Mouse (Mus musculus) urinary bladder, adult 18-20 months (tissue): ENCODE measurements around the gene Ksr2.

Experiments
- DNase-seq, 2 experiments: peaks; one replicate each; pipeline ENCODE4 v3.0.0; 2022; ENCODE audit warnings: low spot score in 2 of 2, mixed read lengths in 2 of 2

Gene Ksr2

DNA sequence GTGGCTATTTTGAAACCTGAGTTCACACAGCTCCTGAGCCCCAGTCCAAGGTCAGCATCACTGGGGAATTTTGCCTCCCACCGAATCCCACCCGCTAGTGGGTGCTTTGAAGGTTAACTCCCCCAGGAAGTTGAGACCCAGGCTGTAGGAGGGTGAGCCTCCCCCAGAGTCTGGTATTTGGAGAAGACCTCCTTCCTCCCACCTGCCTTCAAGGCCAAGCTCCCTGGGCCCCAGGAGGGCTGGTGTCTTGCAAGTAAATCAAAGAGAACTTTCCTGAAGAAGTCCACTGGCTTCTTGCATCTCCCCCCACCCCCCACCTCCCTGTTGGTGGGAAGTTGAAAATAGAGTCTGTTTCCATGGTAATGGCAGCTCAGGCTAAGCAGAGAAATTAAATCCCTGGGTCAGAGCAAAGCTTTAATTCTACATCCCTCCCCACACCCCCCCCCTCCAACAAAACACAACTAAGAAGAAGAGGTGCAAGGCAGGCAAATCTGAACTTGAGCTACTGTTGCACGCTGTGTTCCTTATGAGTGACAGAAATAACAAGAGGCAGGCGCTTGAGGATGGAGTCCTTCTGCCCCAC lies 274.1 kb downstream of the Ksr2 start:
- no peak for DNase-seq

DNA sequence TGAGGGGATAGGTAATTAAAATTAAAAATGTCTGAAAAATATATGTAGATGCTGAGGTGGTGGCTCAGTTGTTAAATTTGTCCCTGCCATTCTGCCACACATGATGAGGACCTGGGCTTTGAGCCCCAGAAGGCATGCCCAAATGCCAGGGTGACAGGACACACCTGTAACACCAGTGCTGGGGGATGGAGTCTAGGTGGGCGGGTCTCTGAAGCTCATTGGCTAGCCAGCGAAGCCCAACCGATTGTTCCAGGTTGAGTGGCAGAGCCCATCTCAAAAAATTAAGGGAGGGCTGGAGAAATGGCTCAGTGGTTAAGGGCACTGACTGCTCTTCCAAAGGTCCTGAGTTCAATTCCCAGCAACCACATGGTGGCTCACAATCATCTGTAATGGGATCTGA lies 274.9 kb downstream of the Ksr2 start:
- no peak for DNase-seq

DNA sequence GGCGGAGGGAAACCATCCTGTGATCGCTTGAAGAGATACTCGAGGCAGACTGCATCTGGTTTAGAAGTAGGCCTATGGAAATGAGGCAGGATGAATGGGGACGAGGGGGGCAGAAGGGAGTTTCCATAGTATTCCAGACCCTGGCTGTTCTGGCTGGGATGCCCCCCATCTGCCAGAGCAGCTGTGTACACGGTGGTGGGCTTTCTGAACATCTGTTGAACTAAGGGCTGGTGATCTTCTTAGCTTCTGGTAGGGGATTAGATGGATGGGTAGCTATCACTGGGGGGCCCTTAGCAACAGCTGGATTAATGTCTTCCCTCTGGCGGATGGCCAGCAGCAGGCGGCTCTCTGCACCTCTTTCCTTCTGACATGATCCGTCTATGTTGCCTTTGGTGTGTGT lies 276.0 kb downstream of the Ksr2 start:
- DNase-seq, result no peak

DNA sequence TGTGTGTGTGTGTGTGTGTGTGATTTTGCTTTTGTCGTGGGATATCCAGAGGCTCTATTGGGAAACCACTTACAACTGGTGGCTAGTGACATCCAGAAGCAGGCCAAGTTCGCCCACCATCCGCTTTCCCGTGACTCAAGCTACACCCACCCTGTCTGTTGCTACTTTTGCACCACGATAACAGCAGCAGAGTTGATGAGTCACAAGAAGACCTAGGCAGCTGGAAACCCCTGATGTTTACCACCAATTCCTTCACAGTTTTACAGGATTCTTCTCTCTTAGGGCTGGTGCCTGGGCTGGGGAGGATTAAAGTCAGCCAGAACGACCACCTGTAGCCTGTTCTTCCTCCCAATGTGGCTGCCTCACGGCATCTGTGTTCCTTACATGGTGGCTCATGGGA lies 277.5 kb downstream of the Ksr2 start:
- DNase-seq, result no peak

DNA sequence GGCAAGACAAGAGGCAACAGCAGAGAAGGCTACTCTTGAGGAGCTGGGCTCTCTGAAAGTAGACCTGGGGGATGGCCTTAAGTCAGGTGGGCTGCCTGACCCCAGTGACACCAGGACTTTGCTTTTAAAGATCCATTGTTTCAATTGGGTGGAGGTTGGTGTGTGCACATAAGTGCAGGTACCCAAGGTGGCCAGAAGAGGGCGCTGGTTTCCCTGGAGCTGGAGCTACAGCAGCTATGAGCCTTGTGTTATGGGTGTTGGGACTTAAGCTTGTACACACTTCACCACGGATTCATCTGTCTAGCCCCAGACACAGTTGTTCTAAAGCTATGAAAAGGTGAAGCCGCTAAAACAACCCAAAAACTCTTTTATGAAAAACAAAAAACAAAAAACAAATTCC lies 279.8 kb downstream of the Ksr2 start:
- DNase-seq, result no peak

DNA sequence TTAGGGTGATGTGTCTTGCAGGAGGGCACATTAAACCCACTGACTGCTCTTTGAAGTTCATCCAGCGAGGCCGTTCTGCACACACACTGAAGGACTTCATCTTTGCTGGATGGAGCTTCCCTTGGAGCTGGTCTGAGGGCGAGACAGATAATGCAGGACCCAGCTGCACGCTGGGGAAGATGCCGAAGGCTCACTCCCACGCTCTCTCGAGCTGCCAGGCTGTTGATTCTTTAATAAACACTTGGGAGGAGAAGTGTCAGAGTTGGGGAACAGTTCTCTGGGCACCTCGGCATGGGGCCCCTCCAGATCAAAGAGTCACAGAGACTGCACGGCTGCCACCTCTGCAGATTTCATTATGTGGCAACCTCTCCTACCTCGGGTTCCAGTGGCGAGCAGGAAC lies 280.8 kb downstream of the Ksr2 start:
- DNase-seq, result no peak

DNA sequence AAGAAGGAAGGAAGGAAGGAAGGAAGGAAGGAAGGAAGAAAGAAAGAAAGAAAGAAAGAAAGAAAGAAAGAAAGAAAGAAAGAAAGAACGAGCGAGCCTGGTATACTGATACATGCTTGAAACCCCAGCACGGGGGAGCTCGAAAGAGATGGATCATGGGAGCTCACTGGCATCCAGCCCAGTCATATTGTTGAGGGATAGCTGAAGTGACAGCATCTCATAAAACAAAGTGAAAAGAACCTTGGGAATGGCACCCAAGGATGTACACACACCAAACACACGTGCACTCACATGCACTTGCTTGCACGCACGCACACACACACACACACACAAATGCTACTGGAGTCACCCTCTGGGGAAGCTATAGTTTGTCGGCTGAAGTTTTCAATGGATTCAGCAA lies 282.6 kb downstream of the Ksr2 start:
- no peak for DNase-seq

DNA sequence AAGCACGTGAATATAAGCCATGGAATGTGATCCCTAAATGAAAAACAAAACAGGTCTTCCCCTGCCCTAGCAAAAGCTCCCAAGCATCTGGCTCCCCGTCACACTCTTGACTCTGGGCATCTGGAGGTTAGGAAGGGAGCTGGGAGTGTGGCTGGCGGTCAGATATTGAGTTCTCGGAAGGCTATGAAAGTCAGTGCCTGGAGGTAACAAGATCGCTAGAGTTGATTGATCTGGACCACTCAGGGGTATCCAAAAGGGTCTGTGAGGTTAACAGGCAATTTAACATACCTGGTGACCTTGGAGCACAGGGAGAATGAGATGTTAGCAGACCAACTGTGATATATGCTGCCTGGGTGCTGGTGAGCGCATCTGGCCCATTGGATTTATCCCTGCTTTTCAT lies 283.8 kb downstream of the Ksr2 start:
- no peak for DNase-seq

DNA sequence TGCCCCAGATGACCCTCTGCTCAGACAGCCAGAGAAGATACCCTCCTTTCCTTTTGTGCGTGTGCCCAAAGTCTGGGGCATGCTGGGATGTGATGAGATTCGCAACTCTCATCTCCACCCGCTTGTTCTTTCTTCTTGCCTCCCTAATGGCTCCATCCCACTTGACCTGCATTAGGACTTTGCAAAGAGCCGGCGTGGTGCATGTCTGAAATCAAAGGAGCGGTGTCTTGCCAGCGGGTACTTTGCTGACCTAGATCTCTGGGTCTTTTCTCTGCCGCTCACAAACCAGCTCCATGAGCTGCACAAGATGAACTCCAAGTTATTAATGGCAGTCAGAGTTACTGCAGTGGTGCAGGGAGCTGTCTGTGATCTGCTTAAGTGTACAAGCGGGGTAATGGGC lies 290.6 kb downstream of the Ksr2 start:
- DNase-seq, result no peak

DNA sequence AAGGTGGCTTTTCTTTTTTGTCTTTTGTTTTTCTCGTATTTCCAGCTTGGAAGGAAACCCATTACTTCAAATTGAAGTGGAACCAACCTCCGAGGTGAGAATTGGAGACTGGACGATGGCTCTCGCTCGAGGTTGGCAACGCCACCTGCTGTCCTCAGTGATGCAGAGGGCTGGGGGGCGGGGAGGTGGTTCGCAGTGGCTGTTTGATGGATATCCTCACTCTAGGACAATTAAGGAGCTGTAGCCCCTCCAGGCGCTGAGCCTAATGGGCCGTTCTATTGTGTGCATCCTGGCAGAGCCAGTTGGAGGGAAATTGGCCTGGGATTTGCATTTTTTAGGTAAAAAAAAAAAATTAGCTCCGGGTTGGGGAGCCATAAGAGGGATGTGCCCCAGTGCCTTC lies 292.8 kb downstream of the Ksr2 start:
- DNase-seq, result no peak

DNA sequence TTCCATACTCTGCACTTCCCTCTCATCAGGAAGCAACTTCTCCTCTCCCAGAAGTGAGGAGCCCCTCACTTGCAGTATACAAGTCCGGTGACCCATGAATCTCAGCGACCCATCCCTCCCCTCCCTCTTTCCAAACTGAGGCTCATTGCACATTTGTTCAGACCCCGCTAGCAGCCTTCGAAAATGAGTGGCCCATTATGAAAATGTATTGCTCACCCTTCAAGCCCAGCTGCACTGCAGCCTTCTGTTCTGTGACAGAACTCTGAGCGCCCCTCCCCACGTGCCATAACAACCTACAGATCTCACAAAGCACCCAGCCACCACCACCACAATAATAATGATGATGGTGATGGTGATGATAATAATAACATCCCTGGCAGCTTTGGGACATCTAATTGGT lies 295.5 kb downstream of the Ksr2 start:
- DNase-seq, result no peak

DNA sequence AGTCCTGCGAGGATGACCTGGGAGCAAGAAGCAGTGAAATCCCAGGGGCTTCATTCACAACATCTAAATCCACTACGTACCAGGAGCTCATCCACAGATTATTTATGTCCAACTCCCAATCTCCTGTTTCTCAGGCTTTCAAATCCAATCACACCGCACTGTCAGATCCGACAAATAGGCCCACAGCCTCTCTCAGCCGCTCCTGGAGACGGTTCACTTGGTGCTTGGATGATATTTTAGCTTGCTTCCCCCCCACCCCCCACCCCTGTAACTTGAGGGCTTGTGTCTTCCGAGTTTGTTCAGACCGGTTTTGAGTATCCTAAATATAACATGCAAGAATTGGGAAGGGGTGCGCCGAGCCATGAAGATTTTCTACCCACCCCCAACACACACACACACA lies 297.8 kb downstream of the Ksr2 start:
- DNase-seq, result no peak

DNA sequence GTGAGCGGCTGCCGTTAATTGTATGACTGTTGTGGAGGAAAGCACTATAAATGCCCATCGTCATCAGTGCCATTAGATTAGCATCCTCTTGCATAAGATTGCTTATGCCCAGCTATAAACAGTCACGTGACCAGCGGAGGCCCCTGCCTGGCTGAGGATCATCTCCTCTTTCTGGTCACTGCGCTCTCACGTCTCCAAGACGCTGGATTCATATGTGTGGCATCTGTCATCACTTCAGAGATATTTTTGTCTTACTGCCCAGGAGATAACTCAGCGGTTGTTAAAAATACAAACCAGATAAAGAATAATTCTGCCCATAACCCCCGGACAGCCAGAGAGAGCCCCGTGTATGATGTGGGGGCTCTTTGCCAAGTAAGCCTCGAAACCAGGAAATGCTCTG lies 298.4 kb downstream of the Ksr2 start:
- no peak for DNase-seq

DNA sequence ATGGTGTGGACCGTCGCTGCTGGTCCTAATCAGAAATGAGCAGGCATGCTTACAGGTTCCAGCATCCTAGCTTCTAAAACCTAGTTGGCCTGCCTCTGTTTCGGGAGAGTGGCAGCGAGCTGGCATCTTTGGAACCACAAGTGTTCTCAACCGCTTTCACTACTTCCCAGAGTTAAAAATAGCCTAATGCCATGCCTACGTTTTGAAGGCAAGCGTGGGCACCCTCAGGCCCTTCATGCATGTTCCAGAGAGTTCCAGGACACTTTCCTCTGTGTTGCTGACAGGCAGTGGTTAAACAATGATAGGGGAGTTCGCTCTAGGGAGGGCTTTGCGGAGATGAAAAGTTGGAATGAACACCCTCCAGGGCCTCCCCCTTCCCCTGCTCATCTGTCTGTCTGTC lies 303.3 kb downstream of the Ksr2 start:
- DNase-seq, result no peak

DNA sequence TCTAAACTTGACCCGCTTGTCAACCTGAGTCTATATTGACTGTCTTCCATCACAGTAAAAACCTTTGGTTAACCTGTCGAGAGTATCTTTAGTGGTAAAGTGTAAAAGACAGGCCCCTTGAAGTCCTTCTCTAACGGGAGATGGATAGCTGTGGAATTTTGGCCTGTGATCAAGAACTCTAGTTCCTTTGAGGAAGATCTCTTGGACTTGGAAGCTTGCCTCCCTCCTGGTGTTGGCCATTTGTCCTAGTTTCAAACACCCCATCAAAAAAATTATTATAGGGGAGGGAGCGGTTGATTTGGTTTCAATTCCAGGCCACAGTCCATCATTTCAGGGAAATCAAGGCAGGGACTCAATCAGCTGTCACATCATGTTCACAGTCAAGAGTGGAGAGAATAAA lies 309.5 kb downstream of the Ksr2 start:
- DNase-seq, result no peak

DNA sequence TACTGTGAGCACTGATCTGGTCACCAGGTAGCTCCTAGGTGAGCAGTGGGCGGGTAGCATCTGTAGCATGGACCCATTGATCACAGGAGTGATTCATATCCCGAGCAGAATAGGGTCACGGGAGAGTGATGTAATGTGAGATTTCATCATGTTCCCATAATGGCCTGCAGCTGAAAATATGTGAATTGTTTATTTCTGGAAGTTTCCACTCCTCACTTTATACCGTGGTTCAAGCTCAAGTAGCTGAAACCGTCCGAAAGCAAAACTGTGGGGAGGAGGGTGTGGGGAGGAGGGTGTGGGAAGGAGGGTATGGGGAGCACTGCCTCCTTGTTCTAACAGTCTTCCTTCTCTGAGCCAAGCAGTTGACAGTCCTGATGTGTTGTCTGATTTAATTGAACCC lies 312.7 kb downstream of the Ksr2 start:
- DNase-seq, result no peak

DNA sequence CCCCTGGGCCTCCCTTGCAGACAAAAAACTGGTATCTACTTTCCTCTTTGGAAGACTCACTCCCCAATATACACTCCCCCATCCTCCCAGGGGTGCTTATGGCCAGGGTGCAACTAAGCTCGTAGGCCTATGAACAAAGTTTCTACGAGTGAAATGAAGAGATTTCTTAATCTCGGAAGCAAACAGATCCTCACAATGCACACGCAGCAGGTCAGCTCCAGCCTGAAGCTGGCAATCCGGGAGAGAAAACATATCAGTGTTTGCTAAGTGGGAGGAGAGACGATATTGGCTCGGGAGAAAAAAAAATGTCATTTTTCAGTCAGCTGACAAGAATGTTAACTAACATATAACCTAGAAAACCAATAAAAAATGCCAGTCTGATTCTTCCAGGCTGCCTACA lies 313.3 kb downstream of the Ksr2 start:
- DNase-seq, result no peak

DNA sequence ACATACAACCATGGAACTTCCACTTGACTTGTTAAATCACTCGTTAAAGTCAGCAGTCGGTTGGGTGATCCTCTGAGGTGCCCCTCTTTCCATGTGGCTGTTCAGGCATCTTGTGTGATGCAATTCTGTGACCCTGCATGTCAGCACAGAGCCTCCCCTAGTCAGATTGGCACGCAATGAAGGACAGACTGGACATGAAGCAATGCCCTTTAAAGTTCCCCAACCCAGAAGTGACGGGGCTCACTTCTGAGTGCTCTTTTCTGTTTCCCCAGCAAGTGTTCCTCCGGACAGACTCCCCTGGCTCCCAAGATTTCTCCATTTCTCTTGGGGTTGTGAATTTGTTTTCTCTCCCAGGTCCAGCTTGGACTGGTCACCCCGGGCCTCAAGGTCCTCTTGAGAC lies 317.5 kb downstream of the Ksr2 start:
- no peak for DNase-seq

DNA sequence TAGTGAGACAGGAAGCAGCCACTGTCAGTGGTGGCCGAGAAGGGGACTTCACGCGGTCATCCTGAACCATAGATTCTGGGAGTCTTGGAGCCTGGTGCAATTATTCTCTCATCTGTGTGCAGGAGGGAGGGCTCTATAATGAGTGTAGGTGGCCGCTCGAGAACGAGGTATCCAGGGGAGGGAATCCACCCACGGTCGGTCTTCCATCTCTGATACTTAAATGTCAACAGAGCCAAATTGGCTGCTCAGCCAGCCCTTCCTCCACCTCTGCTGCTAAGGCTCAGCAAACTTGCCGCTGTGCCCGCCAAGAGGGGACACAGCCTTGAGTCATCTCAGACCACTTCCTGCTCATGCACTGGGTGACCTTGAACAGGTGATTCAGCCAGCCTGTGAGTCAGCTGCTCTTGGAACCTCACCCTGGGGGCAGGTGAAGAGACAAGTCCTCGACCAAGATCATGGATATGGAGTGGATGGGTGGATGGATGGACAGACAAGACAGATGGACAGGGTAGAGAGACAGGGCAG lies 330.9 kb downstream of the Ksr2 start:
- no peak for DNase-seq

DNA sequence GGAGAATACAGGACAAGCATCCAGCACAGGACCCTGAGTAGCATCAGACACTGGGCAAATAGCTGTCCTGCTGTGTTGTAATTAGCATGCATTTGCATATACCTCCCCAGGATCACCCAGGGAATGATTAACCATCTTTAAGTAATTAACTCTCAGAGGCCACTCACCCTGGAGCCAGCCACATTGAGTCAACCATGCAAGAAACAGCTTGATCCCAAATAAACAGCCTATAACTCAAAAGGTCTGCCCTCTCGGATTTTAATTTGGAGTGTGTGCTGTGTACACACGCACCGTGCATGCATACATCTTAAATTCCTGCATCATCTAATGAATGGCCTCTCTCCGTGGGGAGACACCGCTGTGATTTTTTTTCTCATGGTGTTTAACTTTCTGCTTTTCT lies 335.6 kb downstream of the Ksr2 start:
- no peak for DNase-seq

DNA sequence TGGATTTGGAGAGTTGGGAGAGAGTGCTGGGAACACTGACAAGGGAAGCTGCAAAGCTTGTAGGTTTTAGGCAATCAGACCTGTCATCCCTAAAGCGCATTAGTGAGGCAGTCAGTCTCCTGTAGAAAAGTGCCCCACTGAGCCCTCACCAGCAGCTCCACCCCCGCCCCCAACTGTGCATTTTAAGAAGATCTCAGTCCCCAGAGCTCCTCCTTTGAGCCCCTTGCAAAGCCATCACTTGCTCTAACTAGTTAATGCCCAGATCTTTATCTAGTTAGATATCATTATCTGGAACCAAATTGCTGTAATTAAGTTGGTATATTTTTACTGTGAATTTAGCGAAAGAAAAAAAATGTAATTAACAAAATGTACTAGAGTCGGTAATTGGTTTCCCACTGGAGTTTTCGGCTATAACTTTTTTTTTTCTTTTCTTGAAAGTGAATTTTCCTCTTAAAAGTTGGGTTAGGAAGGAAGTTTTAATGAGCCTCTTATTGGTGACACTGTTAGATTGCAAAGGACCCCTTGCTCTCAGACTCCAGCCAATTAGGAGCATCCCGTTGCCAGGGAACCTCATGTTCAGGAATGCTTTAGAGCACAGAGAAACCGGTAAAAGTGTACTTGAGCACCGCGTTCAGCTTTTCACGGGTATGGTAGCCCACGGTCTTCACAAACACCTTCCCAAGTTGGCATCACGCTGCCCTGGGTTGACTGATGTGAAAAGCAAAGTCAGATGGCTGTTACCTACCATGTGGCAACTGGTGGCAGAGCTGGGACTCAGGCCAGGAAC lies 344.1 kb downstream of the Ksr2 start:
- DNase-seq, result no peak

DNA sequence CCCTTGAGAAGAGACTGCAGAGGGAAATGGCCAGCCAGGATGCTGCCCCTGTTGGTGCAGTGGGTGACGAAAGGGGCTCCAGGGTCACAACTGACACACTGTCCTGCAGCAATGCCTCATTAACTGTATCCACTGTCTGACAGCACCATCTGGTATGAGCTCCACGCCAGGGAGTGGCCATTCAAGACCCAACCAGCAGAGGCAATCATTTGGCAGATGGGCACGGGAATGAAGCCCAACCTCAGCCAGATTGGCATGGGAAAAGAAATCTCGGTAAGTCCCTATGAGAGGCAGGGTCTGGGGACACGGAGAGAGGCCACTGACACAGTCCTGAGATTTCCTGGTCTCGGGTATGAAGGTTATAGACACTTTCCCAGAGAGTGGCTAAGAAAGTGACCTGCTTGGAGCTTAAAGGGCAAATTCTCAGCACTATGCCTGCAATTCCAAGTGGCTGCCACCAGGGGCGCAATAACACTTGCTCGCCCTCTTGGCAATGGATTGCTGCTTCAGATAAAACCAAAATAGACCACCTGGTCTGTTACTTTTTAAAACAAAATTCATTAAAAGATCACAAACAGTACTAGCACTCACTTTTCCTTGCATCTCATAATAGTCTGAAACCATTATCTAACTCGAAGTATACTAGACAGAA lies 347.5 kb downstream of the Ksr2 start:
- no peak for DNase-seq

DNA sequence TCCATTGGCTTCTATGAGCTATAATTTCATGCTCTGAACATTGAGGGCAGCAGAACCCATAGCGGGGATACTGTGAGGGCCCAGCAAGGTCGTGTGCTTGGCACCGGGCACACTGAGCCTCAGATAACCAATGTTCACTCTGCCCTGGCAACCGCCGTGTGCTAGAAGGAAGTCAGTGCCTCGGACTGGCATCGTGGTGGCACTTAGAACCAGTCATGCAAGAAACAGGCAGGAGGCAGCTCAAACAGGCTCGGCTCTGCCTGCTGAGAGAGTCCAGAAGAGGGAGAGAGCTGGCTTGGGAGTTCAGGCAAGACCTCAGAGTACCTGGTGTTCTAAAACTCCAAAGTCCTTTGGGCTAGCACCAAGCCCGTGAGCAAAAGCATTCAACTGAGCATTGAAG lies 350.7 kb downstream of the Ksr2 start:
- no peak for DNase-seq
